Mouse (Mus musculus): ENCODE data around the gene Ablim1.

Ablim1 gene

GRCm38 (mm10) chr19:57077826-57078699 is 236.7 kb downstream of the Ablim1 start:
- no peak for DNase-seq (ENCODE audit: low read depth, low spot score)

- DNase-seq (ENCODE audit: low read depth, low spot score) = no peak
Measured at GRCm38 (mm10) chr19:57073450-57073849, 241.3 kb downstream of the Ablim1 start.

GRCm38 (mm10) chr19:57072756-57073155 is 242.0 kb downstream of the Ablim1 start:
- no peak for DNase-seq (ENCODE audit: low read depth, low spot score)

GRCm38 (mm10) chr19:57067108-57067613 is 247.6 kb downstream of the Ablim1 start:
- DNase-seq (ENCODE audit: low read depth, low spot score) = no peak

GRCm38 (mm10) chr19:57066313-57066712 is 248.4 kb downstream of the Ablim1 start:
- peak; percentile 22 for DNase-seq (ENCODE audit: low read depth, low spot score)

GRCm38 (mm10) chr19:57062746-57063145 is 252.0 kb downstream of the Ablim1 start:
- DNase-seq (ENCODE audit: low read depth, low spot score) = no peak

- DNase-seq (ENCODE audit: low read depth, low spot score) = no peak
Measured at GRCm38 (mm10) chr19:57059018-57059580, 255.6 kb downstream of the Ablim1 start.

GRCm38 (mm10) chr19:57057568-57057967 is 257.2 kb downstream of the Ablim1 start:
- DNase-seq (ENCODE audit: low read depth, low spot score) = no peak

- DNase-seq (ENCODE audit: low read depth, low spot score) = no peak
Measured at GRCm38 (mm10) chr19:57055215-57056120, 259.3 kb downstream of the Ablim1 start.

GRCm38 (mm10) chr19:57052959-57053358 is 261.8 kb downstream of the Ablim1 start:
- DNase-seq (ENCODE audit: low read depth, low spot score) = no peak

- no peak for DNase-seq (ENCODE audit: low read depth, low spot score)
Measured at GRCm38 (mm10) chr19:57052016-57052415, 262.7 kb downstream of the Ablim1 start.

- no peak for DNase-seq (ENCODE audit: low read depth, low spot score)
Measured at GRCm38 (mm10) chr19:57049592-57050090, 265.1 kb downstream of the Ablim1 start.

- DNase-seq (ENCODE audit: low read depth, low spot score) = no peak
Measured at GRCm38 (mm10) chr19:57047671-57048320, 266.9 kb downstream of the Ablim1 start.

GRCm38 (mm10) chr19:57039258-57039657 is 275.5 kb downstream of the Ablim1 start:
- no peak for DNase-seq (ENCODE audit: low read depth, low spot score)

GRCm38 (mm10) chr19:57036860-57037259 is 277.9 kb downstream of the Ablim1 start:
- DNase-seq (ENCODE audit: low read depth, low spot score) = no peak

GRCm38 (mm10) chr19:57031582-57031981 is 283.1 kb downstream of the Ablim1 start:
- DNase-seq (ENCODE audit: low read depth, low spot score) = no peak

- no peak for DNase-seq (ENCODE audit: low read depth, low spot score)
Measured at GRCm38 (mm10) chr19:57029461-57029860, 285.3 kb downstream of the Ablim1 start.

GRCm38 (mm10) chr19:57028327-57029179 is 286.2 kb downstream of the Ablim1 start:
- DNase-seq (ENCODE audit: low read depth, low spot score) = no peak

GRCm38 (mm10) chr19:57026501-57026900 is 288.2 kb downstream of the Ablim1 start:
- DNase-seq (ENCODE audit: low read depth, low spot score) = no peak

- no peak for DNase-seq (ENCODE audit: low read depth, low spot score)
Measured at GRCm38 (mm10) chr19:57017785-57018179, 296.9 kb downstream of the Ablim1 start.

Data from WW6 (cell line).